Mouse (Mus musculus) cerebellum, postnatal 25 days (tissue): ENCODE measurements around the gene Nr2e1.

Experiments used
- DNase-seq, 2 experiments: peaks; one replicate each; pipeline ENCODE4 v3.0.0; 2021; ENCODE audit warnings: mixed read lengths in 2 of 2

Gene Nr2e1

DNA sequence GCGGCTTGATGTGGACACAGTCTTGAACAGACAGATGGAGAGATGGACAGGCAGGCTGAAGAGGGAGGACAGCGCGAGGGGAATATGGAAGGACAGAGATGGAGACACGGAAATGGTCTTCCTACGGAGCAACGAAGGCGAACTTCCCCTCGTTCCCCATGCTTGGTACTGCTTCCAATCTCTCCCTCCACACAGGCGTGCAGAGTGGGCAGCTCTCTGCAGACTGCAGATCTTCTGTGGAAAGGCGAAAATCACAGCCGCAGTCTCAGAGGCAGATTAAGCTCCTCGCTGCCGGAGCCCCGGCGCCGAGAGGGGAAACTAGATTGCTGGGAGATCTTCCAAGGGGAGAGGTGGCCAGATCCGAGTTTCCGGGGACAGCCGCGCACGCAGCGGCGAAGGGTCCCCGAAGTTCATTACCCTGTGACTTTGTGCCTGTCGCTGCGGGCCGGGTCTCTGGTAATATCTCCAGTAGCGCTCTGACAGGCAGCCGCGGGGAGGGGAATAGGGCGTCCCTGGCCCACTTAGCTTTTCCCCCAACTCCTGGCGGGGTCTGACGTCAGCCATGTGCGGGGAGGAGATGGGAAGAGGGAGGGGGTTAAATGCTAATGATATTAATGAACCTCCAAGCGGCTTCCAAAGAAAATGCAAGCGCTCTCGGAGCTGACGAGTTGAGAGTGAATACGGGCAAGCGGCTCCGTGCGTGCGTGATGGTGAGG, at the start of gene Nr2e1, which contains the start of gene Ostm1:
Nr2e1 (minus strand) TSS at position 476 of the 716 bp plus-strand sequence.
Ostm1 (plus strand) TSS at position 666 of the 716 bp plus-strand sequence.
- DNase-seq = peak; percentile 12 to 36

GRCm38 (mm10) chr10:42632453-42633360, 49.3 kb upstream of the Nr2e1 start:
- peak; percentile 18 to 30 for DNase-seq

- peak in 1 of 2 experiments; percentile 8 for DNase-seq
Observed at GRCm38 (mm10) chr10:42631754-42632452, 48.5 kb upstream of the Nr2e1 start.

- DNase-seq = no peak
Observed at GRCm38 (mm10) chr10:42630596-42631355, 47.3 kb upstream of the Nr2e1 start.

- DNase-seq = no peak
Observed at GRCm38 (mm10) chr10:42625907-42626306, 42.5 kb upstream of the Nr2e1 start.

GRCm38 (mm10) chr10:42618291-42618690, 34.9 kb upstream of the Nr2e1 start:
- no peak for DNase-seq

DNA sequence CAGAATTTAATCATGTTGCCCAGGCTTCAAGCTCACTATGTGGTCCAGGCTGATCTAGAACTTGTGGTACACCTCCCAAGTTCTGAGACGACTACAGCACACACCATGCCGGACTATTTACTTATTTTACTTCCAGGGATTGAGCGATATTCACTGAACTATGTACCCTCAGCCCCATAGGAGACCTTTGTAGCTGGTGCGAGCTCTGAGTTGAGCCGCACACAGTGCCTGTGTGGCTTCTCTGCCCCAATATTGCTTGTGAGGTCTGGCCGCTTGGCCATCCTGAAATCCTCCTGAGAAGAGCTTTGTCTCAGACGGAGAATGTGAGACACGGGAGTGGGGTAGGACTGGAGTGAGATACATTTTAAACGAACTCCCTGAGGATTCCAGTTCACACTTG, 31.3 kb upstream of the Nr2e1 start:
- no peak for DNase-seq

DNA sequence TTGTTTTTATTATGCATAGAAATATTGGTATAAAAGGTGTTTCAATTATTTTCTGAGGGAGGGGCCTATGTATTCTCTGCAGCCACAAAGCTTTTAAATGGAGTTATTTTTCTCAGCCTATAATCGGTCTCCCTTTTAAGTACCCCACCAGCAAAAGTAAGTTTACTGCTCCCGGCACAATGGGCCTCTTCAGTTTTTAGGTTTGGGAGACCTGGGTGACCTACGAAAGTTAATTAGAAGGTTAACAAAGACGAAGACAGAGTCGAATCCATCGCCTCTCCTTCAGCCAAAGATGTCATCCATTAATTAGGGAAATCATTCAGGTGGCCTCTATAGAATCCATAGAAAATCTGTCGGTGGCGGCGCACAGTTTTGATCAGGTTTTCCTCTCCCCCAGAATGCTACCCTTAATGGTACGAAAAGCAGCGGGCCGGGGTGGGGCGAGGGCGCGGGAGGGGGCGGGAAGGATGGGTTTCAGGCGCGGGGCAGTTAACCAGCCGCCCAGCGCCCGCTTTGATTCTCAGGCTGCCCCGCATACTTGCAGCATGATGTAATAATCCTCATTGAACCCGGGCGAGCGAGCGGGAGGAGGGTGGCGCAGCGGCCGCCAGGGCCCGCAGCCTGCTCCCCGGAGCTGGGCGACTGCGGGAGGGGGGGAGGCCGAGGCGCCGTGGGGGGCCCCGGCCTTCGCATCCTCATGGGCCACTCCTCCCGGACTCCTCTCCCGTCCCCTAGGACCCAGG, 30.4 kb upstream of the Nr2e1 start:
- DNase-seq = peak; percentile 10

DNA sequence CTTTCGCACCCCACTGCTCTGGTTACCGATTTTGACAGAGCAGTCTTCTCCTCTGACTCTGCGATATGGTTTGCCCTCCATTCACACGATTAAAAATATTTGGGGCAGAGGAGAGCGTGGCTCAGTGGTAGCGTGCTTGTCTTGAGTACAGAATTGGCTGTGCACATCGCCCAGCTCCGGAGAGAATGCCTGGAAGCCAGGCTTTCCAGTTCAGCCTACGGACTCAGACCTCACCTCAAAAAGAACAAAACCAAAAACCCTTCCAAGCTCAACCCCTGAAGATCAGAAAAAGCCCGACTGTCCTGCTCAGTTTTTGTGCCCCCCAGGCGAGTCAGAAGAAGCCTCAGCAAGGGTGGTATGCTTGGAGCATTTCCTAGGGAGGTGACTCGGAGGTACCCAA, 29.6 kb upstream of the Nr2e1 start:
- DNase-seq = no peak

- no peak for DNase-seq
Observed at GRCm38 (mm10) chr10:42606757-42607156, 23.3 kb upstream of the Nr2e1 start.

GRCm38 (mm10) chr10:42604874-42605273, 21.4 kb upstream of the Nr2e1 start:
- no peak for DNase-seq

DNA sequence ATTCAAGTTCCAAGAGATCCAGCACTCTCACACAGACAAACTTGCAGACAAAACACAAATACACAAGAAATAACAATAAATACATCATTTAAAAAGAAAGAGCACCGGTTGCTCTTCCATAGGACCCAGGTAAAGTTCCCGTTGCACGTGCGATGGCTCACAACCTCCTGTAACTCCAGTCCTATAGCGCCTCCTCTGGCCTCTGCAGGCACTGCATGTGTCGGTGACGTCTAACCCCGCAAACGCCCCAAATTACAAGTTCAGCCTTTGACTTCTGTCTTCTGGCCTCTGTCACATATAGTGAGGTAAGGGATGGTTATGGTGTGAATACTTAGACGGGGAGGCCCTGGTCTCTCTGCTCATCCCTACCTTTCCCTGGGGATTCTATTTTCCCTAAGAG, 18.1 kb upstream of the Nr2e1 start:
- peak in 1 of 2 experiments; percentile 16 for DNase-seq

GRCm38 (mm10) chr10:42598615-42599014, 15.2 kb upstream of the Nr2e1 start:
- no peak for DNase-seq

DNA sequence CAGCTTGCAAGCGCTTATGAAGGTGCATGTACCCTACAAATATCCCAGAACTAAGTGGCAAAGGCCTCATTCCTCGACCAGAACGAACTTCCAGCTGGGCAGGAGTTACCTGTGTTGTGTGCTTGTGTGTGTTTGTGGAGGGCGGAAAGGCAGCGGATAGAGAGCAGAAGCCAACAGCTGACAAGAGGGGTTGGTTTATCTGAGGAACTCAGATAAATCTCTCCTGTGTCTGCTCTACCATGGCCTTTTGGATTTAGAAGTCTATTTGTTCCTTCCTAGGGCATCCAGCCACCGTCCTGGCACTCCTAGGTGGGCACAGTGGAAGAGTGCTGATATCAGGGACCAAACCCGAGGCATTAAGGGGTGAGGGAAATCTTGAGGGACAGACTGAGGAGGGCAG, 9.8 kb upstream of the Nr2e1 start:
- no peak for DNase-seq

DNA sequence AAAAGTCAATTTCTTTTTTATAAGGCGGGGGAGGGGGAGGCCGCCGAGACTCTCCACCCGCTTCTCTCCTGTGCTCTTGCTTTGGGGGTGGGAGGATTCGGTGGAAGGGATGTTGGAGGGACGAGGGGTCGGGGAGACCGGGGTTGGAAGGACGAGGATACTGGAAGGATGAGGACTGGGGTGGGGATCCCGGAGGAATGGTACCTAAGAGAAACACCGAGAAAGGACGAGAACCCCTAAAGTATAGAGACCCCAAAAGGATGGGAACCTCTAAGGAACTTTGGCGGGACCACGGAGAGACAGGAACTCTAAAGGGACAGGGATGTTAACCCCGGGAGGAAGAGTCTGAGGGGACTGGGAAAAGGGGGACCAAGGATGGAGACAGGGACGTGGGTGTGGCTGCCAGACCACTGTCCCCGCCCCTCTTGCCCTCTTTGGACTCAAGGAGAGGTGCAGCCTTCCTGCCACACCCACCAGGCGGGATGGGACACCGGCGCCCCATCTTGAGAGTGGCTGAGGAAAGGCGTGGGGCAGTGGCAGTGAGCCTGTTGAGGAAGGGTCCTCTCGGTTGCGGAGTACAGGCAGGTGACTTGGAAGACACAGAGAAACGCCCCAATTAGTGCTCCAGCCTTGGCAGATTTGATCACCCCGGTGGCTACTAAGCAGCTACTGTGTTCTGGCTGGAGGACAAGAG, 8.7 kb upstream of the Nr2e1 start:
- DNase-seq = no peak

GRCm38 (mm10) chr10:42591185-42591992, 8.0 kb upstream of the Nr2e1 start:
- peak in 1 of 2 experiments; percentile 9 for DNase-seq

DNA sequence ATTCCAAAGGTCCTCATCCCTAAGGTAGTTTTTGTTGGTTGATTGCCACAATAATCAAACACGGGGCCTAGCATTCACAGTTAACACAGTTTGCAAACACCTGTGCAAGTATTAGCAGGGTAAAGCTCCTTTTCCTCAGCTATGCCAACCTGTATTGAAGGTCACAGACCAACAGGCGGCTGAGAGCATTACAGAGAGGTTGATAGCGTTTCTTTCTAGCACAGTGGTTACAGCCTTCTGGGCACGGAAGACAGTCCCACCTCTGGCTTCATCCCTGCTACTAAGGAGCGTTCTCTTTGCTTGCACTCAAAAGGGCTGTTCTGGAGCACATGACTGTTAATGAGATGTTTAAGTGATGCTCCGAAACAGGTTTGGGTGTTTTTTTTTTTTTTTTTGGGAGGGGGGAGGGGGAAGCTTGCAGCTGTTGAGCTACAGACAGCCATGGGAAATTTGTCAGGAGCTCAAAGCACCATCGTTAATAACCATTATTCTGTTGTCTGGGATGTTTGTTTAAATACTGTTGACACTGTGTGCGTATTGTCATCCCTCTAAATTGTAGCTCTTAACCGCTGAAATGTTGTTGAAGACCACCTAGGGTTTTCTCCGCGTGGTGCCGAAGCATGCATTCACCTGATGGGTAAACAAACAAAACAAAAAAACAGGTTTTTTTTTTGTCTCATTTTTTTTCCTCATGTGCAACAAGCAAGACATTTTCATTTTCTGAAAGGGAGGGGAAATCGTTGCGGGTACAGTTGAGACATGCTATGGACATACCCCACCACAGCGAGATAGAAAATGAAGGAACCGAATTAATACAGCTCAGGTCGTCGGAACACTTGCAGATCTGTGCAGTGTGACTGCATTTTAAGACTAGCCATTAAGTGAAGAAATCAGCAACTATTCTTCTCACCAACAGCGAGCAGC, 7.1 kb upstream of the Nr2e1 start:
- DNase-seq = no peak

DNA sequence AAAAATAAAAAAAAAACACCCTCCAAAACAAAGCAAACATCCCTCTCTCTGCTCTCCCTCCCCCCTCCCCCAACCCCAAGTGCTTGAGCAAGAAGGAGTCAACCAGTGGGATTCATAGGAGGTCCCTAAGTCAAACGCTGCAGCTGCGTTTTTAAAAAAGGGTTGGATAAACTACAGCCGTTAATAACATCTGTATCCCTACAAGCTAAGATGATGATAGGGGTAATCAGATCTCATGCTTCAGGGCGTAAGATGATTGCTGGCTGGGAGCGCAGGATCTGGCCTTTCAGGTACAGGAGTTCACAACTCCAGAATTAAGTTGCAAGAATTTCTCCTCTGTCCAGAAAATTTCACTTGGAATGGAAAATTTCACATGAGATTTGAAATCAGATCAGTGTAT, 6.1 kb upstream of the Nr2e1 start:
- DNase-seq = no peak
